Mouse (Mus musculus) limb, embryonic 14.5 days (tissue): ENCODE data around the gene Ugt3a2. TPM values are rescaled to one million over a fixed set of nuclear protein-coding genes. Genes with fewer than 3 reads are reported as not detected.

ENCODE experiments used
- ATAC-seq: fragments of 200-750 bp; cut with Nextera tagmentation; 2 replicates; pipeline ENCODE4 v1.8.0; 2017; ENCODE audit warnings: low read depth, moderate number of reproducible peaks, moderate TSS enrichment; ENCODE audit not compliant: low FRiP score
- DNase-seq: peaks from one replicate; pipeline ENCODE4 v3.0.0-alpha.2; 2015; ENCODE audit warnings: low spot score
- H3K27ac ChIP-seq: fragments of 300-500 bp; sonication (generic); replicated peaks from 2 replicates; pipeline ENCODE4 v1.5.1; 2014; ENCODE audit warnings: low read depth, mild to moderate bottlenecking, low read length, moderate library complexity, mixed read lengths
- H3K27me3 ChIP-seq: fragments of 300-500 bp; sonication (generic); 2 replicates; pipeline ENCODE4 v1.6.1; 2014; ENCODE audit warnings: low read length, mixed read lengths; ENCODE audit not compliant: control insufficient read depth, insufficient read depth
- H3K36me3 ChIP-seq: fragments of 300-500 bp; sonication (generic); 2 replicates; pipeline ENCODE4 v1.6.1; 2014; ENCODE audit warnings: mild to moderate bottlenecking, low read length, moderate library complexity, mixed read lengths; ENCODE audit not compliant: control insufficient read depth, insufficient read depth
- H3K4me1 ChIP-seq: fragments of 300-500 bp; sonication (generic); 2 replicates; pipeline ENCODE4 v1.6.1; 2014; ENCODE audit warnings: antibody characterized with exemption, low read length, mixed read lengths; ENCODE audit not compliant: control insufficient read depth, insufficient read depth
- H3K4me2 ChIP-seq: fragments of 300-500 bp; sonication (generic); replicated peaks from 2 replicates; pipeline ENCODE4 v1.6.1; 2014; ENCODE audit warnings: low read depth, mild to moderate bottlenecking, low read length, moderate library complexity; ENCODE audit not compliant: severe bottlenecking
- H3K4me3 ChIP-seq: fragments of 300-500 bp; sonication (generic); replicated peaks from 2 replicates; pipeline ENCODE4 v1.5.1; 2014; ENCODE audit warnings: low read length
- H3K9ac ChIP-seq: fragments of 300-500 bp; sonication (generic); 2 replicates; pipeline ENCODE4 v1.6.1; 2014; ENCODE audit warnings: mild to moderate bottlenecking, low read depth, low read length, moderate library complexity; ENCODE audit not compliant: severe bottlenecking
- H3K9me3 ChIP-seq: fragments of 300-500 bp; sonication (generic); 2 replicates; pipeline ENCODE4 v1.6.1; 2016; ENCODE audit warnings: low read length; ENCODE audit not compliant: control insufficient read depth
- POLR2A ChIP-seq: fragments of 200-500 bp; IDR thresholded peaks from 2 replicates; pipeline ENCODE4 v1.8.0; 2012; ENCODE audit warnings: inconsistent platforms, mild to moderate bottlenecking, moderate library complexity, borderline replicate concordance; ENCODE audit not compliant: insufficient read depth, insufficient read length; ENCODE audit errors: extremely low read depth
- WGBS: fragments of 180-500 bp; shearing (Covaris S2); extraction: QIAGEN DNeasy Blood & Tissue Kit; methylation state at CpG from one replicate; pipeline ENCODE4 v1.1.7; 2014; 5-methylcytosine and 5-hydroxymethylcytosine counted together
- polyA plus RNA-seq, 2 experiments: library from polyadenylated mRNA; depleted of rRNA in 1 of 2; stranded (reverse) in 1 of 2; unstranded in 1 of 2; fragments of >200 nt; fragmentation: Nextera tagmentation in 1 of 2; extraction: Ambion mirVana in 1 of 2; gene quantifications; 2 replicates each; pipeline versions ENCODE4 v1.2.1 to v1.2.3; 2012 to 2014

Ugt3a2 gene
- polyA plus RNA-seq, 2 experiments: not detected

- Histone ChIP-seq H3K9ac (no peak overlapping the region), H3K9me3 (no peaks in the 10 kb centered on the region), H3K4me3 (no peak overlapping the region), H3K4me2 (no peak overlapping the region), H3K36me3 (no peaks in the 10 kb centered on the region), H3K27ac (no peak overlapping the region), H3K27me3 (no peaks in the 10 kb centered on the region), H3K4me1 (no peaks in the 10 kb centered on the region)
- WGBS: 54% methylated on average over 3 of the region's 3 CpGs
- no peak for TF ChIP-seq POLR2A
- ATAC-seq (no peak), DNase-seq (no peak)
Observed at GRCm38 (mm10) chr15:9348739-9349138, 13.4 kb downstream of the Ugt3a2 start.

DNA sequence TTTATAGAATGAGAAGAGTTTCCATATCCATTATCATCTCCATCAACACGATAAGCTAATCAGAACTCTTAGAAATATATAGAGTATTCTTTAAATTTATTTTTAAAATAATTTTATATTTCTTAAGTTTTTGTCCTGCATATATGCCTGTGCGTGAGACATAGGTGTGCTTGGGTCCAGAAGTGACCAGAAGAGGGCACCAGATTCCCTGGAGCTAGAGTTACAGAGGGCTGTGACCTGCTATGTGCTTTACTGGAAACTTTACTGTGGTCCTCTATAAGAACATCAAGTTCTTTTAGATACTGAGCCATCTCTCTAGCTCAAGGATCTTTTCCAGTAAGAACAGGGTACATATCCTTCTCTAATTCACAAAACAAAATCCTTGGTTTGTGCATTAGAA lies 27.5 kb downstream of the Ugt3a2 start:
- TF ChIP-seq POLR2A: no peak
- Histone ChIP-seq H3K9me3 (no peaks in the 10 kb centered on the region), H3K4me3 (no peak overlapping the region), H3K27me3 (no peaks in the 10 kb centered on the region), H3K4me1 (no peaks in the 10 kb centered on the region), H3K27ac (no peak overlapping the region), H3K36me3 (no peaks in the 10 kb centered on the region), H3K4me2 (no peak overlapping the region), H3K9ac (no peak overlapping the region)
- DNase-seq (no peak), ATAC-seq (no peak)
- 63% methylated on average over 2 of the region's 2 CpGs for WGBS

DNA sequence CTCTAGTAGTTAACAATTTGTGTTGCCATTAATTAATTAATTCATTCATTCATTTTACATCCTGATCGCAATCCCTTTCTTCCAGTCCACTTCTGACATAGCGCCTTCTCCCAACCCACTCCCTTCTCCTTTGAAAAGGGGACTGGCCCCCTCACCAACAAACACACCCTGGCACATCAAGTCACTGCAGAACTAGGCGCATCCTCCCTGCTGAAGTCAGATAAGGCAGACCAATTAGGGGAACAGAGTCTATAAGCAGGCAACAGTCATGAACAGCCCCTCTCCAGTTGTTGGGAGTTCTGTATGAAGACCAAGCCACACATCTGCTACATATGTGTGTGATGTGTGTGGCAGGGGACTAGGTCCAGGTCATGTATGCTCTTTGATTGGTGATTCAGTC lies 33.4 kb downstream of the Ugt3a2 start:
- TF ChIP-seq POLR2A: no peak
- no peak overlapping the region for H3K9ac ChIP-seq
- WGBS: 89% methylated on average over 3 of the region's 3 CpGs
- no peaks in the 10 kb centered on the region for H3K4me1 ChIP-seq
- ATAC-seq (no peak), DNase-seq (no peak)
- H3K4me2 ChIP-seq: no peak overlapping the region
- H3K36me3 ChIP-seq: no peaks in the 10 kb centered on the region
- no peaks in the 10 kb centered on the region for H3K9me3 ChIP-seq
- H3K27ac ChIP-seq: no peak overlapping the region
- H3K27me3 ChIP-seq: no peaks in the 10 kb centered on the region
- H3K4me3 ChIP-seq: no peak overlapping the region

- no peaks in the 10 kb centered on the region for H3K27me3 ChIP-seq
- no peak overlapping the region for H3K4me3 ChIP-seq
- no peak overlapping the region for H3K9ac ChIP-seq
- no peak for TF ChIP-seq POLR2A
- ATAC-seq: no peak
- no peaks in the 10 kb centered on the region for H3K4me1 ChIP-seq
- WGBS: 89% methylated on average over 7 of the region's 7 CpGs
- H3K36me3 ChIP-seq: no peaks in the 10 kb centered on the region
- DNase-seq: no peak
- no peak overlapping the region for H3K4me2 ChIP-seq
- no peak overlapping the region for H3K27ac ChIP-seq
- H3K9me3 ChIP-seq: no peaks in the 10 kb centered on the region
Observed at GRCm38 (mm10) chr15:9376281-9376680, 40.9 kb downstream of the Ugt3a2 start.

DNA sequence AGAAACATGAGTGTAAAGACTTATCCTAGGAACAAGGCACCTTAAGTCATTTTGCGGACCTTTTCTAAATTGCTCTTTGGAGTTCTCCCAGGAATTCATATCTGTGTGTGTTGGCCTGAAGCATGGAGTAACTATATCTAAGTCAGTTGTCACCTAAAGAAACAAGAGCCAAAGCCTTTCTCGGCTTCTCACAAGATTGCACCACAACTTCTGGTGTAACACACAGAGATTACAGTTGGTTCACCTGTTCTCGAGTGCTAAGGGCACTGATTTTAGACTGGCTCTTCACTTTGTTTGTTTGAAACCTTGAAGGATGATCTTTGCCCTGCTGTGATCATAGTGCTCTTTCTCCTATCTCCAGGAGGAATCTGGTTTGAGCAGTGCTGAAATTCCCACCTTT lies 74.1 kb downstream of the Ugt3a2 start:
- Histone ChIP-seq H3K36me3 (no peaks in the 10 kb centered on the region), H3K27ac (no peak overlapping the region), H3K4me1 (no peaks in the 10 kb centered on the region), H3K9ac (no peak overlapping the region), H3K4me2 (no peak overlapping the region), H3K9me3 (no peaks in the 10 kb centered on the region), H3K27me3 (no peaks in the 10 kb centered on the region), H3K4me3 (no peak overlapping the region)
- DNase-seq (no peak), ATAC-seq (no peak)
- 81% methylated on average over 3 of the region's 3 CpGs for WGBS
- TF ChIP-seq POLR2A: no peak

Other genes with a start within 250 kb of the Ugt3a2 start
- gene Lmbrd2, start 195.0 kb upstream of the Ugt3a2 start, polyA plus RNA-seq (2012; rRNA removed): 7.4 and 7.6 TPM in 2 replicates
- 3.5 and 4.0 TPM in 2 replicates for gene Lmbrd2, start 195.0 kb upstream of the Ugt3a2 start, polyA plus RNA-seq (2014; fragmentation: Nextera tagmentation; extraction: Ambion mirVana)
- 45.4 and 46.5 TPM in 2 replicates for gene Skp2, start 180.1 kb upstream of the Ugt3a2 start, polyA plus RNA-seq (2012; rRNA removed)
- gene Skp2, start 180.1 kb upstream of the Ugt3a2 start, polyA plus RNA-seq (2014; fragmentation: Nextera tagmentation; extraction: Ambion mirVana): 80.7 and 91.7 TPM in 2 replicates
- gene Ugt3a1, start 58.7 kb upstream of the Ugt3a2 start, polyA plus RNA-seq (2012; rRNA removed): 0.03 TPM in 1 of 2 replicates, not detected in the other
- gene Ugt3a1, start 58.7 kb upstream of the Ugt3a2 start, polyA plus RNA-seq (2014; fragmentation: Nextera tagmentation; extraction: Ambion mirVana): not detected in 2 replicates
- 0.10 and 0.57 TPM in 2 replicates for gene Capsl, start 100.5 kb downstream of the Ugt3a2 start, polyA plus RNA-seq (2012; rRNA removed)
- 1.7 and 2.3 TPM in 2 replicates for gene Capsl, start 100.5 kb downstream of the Ugt3a2 start, polyA plus RNA-seq (2014; fragmentation: Nextera tagmentation; extraction: Ambion mirVana)
- gene Il7r, start 194.6 kb downstream of the Ugt3a2 start, polyA plus RNA-seq (2012; rRNA removed): 0.12 and 0.13 TPM in 2 replicates
- 0.07 TPM in 1 of 2 replicates, not detected in the other for gene Il7r, start 194.6 kb downstream of the Ugt3a2 start, polyA plus RNA-seq (2014; fragmentation: Nextera tagmentation; extraction: Ambion mirVana)